In the genomic region with DNA sequence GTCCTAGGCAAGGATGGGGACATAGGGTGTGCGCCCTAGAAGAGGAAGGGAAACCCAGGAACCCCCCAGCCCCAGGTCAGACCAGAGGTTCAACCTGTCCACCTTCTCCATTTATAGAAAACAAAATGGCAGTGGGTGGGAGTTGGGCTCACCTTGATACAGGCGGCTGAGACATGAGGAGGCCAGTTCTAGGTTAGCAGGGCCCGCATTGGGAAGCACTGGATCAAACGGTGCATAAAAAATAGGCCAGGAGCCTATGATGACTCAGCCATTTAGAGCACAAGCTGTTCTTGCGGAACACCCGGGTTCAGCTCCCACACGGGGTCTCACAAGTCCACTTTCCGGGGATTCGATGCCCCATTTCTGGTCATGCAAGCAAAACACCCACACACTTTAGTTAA, we compare ENCODE assay signal across 8 mouse cellular contexts. TPM values are rescaled to one million over a fixed set of nuclear protein-coding genes. Genes with fewer than 3 reads are reported as not detected.
A peak's percentile ranks its signal among the peaks of the same experiment; 100 is the strongest.
DNase-seq lines count a peak whose midpoint lies in the region; ATAC-seq and TF ChIP-seq lines count a peak whose summit lies in the region.

No protein-coding gene starts in this region.

- H3K4me3 ChIP-seq in lung, adult 2 months (replicated peaks; ENCODE audit: extremely low read depth, low read depth, low read length), result no peak overlapping the region
- peak overlapping the region; percentile 80; the same call in 1 of the 2 replicates for H3K4me3 ChIP-seq in kidney, embryonic 14.5 days (ENCODE audit: low read length)

- no peak for TF ChIP-seq POLR2A in lung, adult 2 months (IDR thresholded peaks at IDR 0.05; ENCODE audit: borderline replicate concordance, extremely low read depth, low read depth, low read length)

- ATAC-seq in kidney, embryonic 14.5 days (ENCODE audit: low FRiP score, low TSS enrichment), result no peak
- no peak for ATAC-seq in frontal cortex, adult (ENCODE audit: low TSS enrichment)

- peaks cover 6% of the 10 kb centered on the region; the same call in 1 of the 2 replicates for H3K4me1 ChIP-seq in lung, adult 2 months (ENCODE audit: control insufficient read depth, insufficient read depth, low read length)
- H3K4me1 ChIP-seq in kidney, embryonic 14.5 days (ENCODE audit: control insufficient read depth, insufficient read depth, low read length), result peaks cover 15% of the 10 kb centered on the region

- H3K9ac ChIP-seq in kidney, embryonic 14.5 days (ENCODE audit: low read depth, low read length), result 0 out of 2 replicates have a peak overlapping the region, but pooled peaks have one; percentile 77

- H3K9me3 ChIP-seq in kidney, embryonic 14.5 days (ENCODE audit: control insufficient read depth, low read length), result no peaks in the 10 kb centered on the region

- DNase-seq in cerebellum, adult 9-11 months, result peak; percentile 32
- DNase-seq in cerebellum, postnatal 14 days, result no peak
- peak; percentile 4 to 18 for DNase-seq in lung, postnatal 4 days
- no peak for DNase-seq in lung, adult 2 months
- peak; percentile 24 for DNase-seq in retina, embryonic 14.5 days (ENCODE audit: low spot score)
- DNase-seq in right cerebral cortex, postnatal 36 days (ENCODE audit: low spot score in 2 of 2), result no peak

- H3K4me2 ChIP-seq in kidney, embryonic 14.5 days (replicated peaks; ENCODE audit: low read depth, low read length), result peak overlapping the region; percentile 94; the same call in 1 of the 2 replicates

- TF ChIP-seq CTCF in lung, adult 2 months (IDR thresholded peaks at IDR 0.05; ENCODE audit: insufficient read depth, low read length), result no peak

- peaks cover 42% of the 10 kb centered on the region for H3K36me3 ChIP-seq in kidney, embryonic 14.5 days (ENCODE audit: control insufficient read depth, insufficient read depth, low read length)

- H3K27ac ChIP-seq in kidney, embryonic 14.5 days (ENCODE audit: low read depth, low read length), result no peak overlapping the region

- no peaks in the 10 kb centered on the region for H3K27me3 ChIP-seq in kidney, embryonic 14.5 days (ENCODE audit: control insufficient read depth, insufficient read depth, low read length)

- WGBS in lung, adult 2 months, result 67% methylated on average over 9 of the region's 9 CpGs
- WGBS in kidney, embryonic 14.5 days, result 70% methylated on average over 9 of the region's 9 CpGs

RNA-seq across cellular contexts. Expression of a gene that starts 0.9 kb away (rescaled TPM):
- 1.4 and 2.2 TPM in 2 replicates for polyA plus RNA-seq in lung, adult 2 months (2012; rRNA removed)
- polyA plus RNA-seq in kidney, embryonic 14.5 days (2014; fragmentation: Nextera tagmentation; extraction: Ambion mirVana), result 28.5 and 38.2 TPM in 2 replicates

RNA-seq across cellular contexts. Expression of a gene that starts 8.3 kb away (rescaled TPM):
- polyA plus RNA-seq in lung, adult 2 months (2012; rRNA removed), result 120 and 145 TPM in 2 replicates
- 107 and 125 TPM in 2 replicates for polyA plus RNA-seq in kidney, embryonic 14.5 days (2014; fragmentation: Nextera tagmentation; extraction: Ambion mirVana)

RNA-seq across cellular contexts. Expression of a gene that starts 9.3 kb away (rescaled TPM):
- 155 and 170 TPM in 2 replicates for polyA plus RNA-seq in lung, adult 2 months (2012; rRNA removed)
- 10.4 and 12.3 TPM in 2 replicates for polyA plus RNA-seq in kidney, embryonic 14.5 days (2014; fragmentation: Nextera tagmentation; extraction: Ambion mirVana)

RNA-seq across cellular contexts. Expression of a gene that starts 23.2 kb away (rescaled TPM):
- 133 and 205 TPM in 2 replicates for polyA plus RNA-seq in lung, adult 2 months (2012; rRNA removed)
- 134 and 149 TPM in 2 replicates for polyA plus RNA-seq in kidney, embryonic 14.5 days (2014; fragmentation: Nextera tagmentation; extraction: Ambion mirVana)

RNA-seq across cellular contexts. Expression of a gene that starts 33.9 kb away (rescaled TPM):
- polyA plus RNA-seq in lung, adult 2 months (2012; rRNA removed), result 16.9 and 21.1 TPM in 2 replicates
- 4.6 and 5.2 TPM in 2 replicates for polyA plus RNA-seq in kidney, embryonic 14.5 days (2014; fragmentation: Nextera tagmentation; extraction: Ambion mirVana)

Comparison
In these comparisons a context has a peak if more than half of its experiments do, and no peak if none do; other contexts are left out.
1. DNase-seq: peak in cerebellum, adult 9-11 months (single experiment), lung, postnatal 4 days (2 of 2) and retina, embryonic 14.5 days (single experiment); none in cerebellum, postnatal 14 days (0 of 2), lung, adult 2 months (single experiment) and right cerebral cortex, postnatal 36 days (0 of 2).
2. RNA of a gene that starts 9.3 kb away (polyA plus RNA-seq): 155 to 170 TPM in lung, adult 2 months; 10.4 to 12.3 TPM in kidney, embryonic 14.5 days; every median in the first group is over 10 times any median in the second.